Mouse (Mus musculus) E14TG2a.4 (cell line): ENCODE measurements at regions not wholly inside any gene's neighbourhood (a gene's known extent, or its start where the extent isn't known, plus 50 kb on each side); places are given as distances from the start of the nearest gene placed in this dataset.

Experiments
- CTCF ChIP-seq: conservative IDR thresholded peaks from 2 replicates; pipeline ENCODE4 v1.5.1; 2014; ENCODE audit warnings: low read length
- NANOG ChIP-seq: IDR thresholded peaks from 2 replicates; pipeline ENCODE4 v1.6.1; 2014; ENCODE audit warnings: borderline replicate concordance, low read length, mixed read lengths
- POU5F1 ChIP-seq: IDR thresholded peaks from 2 replicates; pipeline ENCODE4 v1.6.1; 2014; ENCODE audit warnings: low read length, borderline replicate concordance

DNA sequence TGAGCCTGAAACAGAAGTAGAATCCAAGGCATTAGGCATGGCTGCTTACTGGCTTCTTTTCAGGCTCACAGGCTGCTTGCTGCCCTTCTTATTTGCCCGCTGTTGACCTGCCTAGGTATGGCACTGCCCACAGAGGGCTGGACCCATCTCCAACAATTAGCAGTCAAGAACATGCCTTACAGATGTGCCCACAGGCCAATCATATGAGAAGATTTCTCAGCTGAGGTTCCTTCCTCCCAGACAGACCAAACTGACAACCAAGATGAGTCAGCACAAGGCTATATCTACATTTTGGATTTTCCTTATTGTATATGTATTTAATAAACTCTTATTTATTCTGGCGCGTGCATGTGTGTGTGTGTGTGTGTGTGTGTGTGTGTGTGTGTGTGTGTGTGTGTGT lies 76.0 kb downstream of the Ifng start:
- no peak for TF ChIP-seq CTCF
- TF ChIP-seq NANOG = no peak
- TF ChIP-seq POU5F1 = no peak
